Mouse (Mus musculus) layer of hippocampus, postnatal 25 days (tissue): Measurements from ENCODE around the gene Tmem200c. TPM values are rescaled to one million over a fixed set of nuclear protein-coding genes. Genes with fewer than 3 reads are reported as not detected.

Experiments used
- DNase-seq, 2 experiments: peaks; one replicate each; pipeline ENCODE4 v3.0.0; 2022; ENCODE audit warnings: mixed read lengths in 2 of 2, low spot score in 1 of 2; ENCODE audit errors: extremely low spot score in 1 of 2
- total RNA-seq, 2 experiments: library from RNA; stranded (reverse); gene quantifications; 2 replicates each; pipeline ENCODE4 v1.2.3; 2021

Tmem200c gene
- 1 to 10 TPM; 6.9 to 7.6 TPM for total RNA-seq

DNA sequence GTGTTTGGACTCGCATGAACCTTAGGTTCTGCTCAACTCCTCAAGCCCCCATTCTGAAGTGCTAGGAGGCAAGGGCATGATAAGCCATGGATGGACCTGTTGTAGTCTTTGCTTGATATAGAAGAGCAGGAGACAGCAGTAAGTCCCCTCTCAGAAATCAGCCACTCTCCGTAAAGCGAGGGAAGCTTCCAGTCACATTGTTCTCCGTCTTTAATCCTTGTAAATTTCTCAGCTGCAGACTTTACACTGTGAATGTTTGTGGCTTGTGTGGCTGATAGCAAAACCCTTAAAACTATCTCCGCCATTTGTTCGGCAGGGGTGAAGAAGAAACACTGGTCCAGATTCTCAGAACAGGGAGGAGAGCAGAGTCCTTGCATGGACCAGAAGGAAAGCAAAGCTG lies at the start of gene Tmem200c:
Gene Tmem200c (plus strand): TSS at position 301 of the 400 bp plus-strand sequence.
- no peak for DNase-seq

DNA sequence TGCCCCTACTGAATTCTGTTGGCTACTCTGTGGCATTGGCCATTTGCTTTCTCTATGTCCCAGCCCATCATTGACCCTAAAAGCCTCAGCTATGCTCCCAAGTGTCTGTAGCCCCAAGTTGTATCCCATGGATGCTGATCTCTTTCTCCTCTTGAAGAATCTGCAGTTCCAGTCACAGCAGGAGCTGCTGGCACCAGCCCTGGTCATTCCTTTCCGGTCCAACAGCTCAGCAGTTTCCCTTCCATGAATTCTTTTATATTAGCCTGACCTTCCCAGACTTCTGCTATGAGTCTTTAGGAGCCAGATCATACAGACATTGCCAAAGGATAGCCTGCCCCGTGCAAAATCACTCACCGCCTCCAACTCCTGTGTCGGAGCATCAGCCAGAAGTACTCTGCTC lies 32.7 kb upstream of the Tmem200c start:
- DNase-seq, result no peak

DNA sequence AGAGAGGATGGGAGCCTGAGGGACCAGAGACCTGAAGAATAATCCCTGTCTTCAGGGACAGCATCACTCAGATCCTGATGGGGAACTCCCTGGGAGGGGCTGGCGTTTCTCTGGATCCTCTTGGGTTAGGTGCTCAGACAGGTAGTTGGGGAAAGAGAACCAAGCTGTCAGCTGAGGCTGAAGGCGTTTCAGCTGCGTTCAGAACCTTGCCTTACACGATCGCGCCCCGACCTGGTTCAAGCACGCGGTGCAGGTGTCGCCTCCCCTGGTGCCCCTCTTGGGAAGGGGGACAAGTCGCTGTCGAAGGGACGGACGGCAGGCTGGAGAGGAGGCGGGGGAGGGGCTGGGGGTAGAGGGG lies 10.2 kb downstream of the Tmem200c start:
- DNase-seq, result peak in 1 of 2 experiments; percentile 6

DNA sequence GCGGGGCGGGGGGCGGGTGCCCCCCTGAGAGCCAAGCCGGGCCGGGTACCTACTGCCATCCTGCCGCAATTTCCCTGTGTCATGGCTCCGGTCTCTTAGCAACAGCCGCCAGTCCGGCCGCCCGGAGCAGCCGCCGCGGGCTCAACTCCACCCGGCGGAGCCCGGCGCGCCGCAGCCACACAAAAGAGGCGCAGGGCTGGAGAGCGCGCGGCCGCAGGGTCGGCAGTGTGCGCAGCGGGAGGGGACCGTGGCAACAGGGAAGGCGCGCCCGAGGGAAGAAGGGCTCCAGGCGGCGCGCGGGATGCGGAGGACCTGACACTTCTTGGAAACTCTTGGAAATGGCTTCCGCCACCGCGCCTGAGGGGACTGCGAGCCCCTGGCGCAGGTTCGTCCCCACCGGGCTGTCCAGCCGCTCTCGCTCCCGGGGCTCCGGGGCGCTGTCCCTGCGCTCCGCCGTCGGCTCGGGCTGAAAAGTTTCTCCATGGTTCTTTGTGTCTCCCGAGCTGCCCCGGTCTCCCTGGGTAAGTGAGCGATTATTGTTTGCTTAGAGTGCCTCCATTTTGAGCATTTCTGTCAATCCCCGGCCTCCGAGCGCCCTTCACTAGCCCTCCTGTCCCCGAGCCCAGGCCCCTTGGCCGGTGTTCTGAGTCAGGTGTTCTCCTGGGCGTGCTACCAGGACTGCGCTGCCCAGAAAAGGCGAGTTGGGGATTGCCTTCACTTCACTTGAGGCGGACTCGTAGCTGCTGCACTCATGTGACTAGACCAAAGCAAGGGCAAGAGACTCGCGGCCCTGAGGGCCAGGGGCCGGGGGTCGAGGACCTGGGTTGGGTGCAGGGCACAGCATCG lies 10.8 kb downstream of the Tmem200c start:
- peak; percentile 27 to 41 for DNase-seq

DNA sequence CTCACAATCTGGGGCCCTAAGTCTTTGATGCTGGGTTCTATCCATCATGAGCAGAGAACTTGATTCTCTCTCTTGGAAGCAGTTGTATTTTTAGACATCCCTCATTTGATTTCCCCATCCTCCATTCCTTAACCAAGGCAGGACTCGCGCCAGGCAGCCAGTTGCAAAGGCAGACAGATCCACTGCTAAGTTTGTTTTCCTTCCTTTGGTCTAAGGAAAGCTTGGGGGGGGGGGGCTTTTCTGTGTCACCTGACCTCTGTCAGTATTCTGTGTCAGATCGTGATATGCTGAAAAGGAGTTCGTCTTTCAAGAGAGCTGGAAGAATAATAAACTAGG lies 11.4 kb downstream of the Tmem200c start:
- no peak for DNase-seq

DNA sequence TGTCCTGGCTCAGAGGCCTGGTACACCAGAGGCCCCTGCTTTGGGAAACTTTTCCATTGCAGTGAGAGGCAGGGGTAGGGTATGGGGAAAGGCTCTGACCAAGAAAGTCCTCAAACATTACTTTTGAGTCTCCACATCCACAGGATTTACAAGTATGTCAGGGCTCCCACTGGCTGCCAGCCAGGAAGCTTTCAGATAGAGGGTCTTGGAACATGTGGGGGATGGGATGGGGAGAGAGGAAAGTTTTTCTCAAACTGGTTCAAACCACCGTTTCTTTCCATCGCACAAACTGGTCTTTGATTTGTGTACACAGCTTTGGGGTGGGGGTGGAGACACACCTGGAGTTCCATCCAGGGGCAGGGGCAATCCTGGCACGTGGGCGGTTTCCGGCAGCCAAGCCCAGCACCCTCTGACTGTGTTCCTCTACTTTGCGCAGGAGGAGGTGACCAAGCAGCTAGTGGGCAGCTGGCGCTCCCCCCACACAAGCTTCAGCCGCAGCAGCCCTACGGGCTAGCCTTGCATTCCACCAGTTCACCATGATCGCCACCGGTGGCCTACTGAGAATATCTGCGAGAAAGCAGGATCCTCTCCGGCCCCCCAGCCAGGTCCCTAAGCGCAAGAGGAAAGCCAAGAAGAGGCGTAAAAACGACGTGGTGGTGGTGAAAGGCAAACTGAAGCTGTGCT lies 13.6 kb downstream of the Tmem200c start:
- no peak for DNase-seq

DNA sequence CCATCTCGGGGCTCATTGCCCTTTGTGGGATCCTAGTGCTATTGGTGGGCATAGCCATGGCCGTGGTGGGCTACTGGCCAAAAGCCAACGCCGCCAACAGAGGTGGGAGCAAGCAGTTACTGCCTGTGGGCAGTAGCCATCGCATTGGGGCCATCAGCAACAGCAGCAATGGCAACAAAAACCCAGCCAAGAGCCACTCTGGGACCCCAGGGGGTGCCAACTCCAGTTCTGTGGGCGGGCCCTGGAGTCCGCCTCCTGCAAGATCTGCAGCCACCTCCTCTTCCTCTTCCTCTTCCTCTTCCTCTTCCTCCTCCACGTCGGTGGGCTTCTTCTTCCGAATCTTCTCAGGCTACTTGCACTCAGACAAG lies 14.1 kb downstream of the Tmem200c start:
- DNase-seq, result no peak

DNA sequence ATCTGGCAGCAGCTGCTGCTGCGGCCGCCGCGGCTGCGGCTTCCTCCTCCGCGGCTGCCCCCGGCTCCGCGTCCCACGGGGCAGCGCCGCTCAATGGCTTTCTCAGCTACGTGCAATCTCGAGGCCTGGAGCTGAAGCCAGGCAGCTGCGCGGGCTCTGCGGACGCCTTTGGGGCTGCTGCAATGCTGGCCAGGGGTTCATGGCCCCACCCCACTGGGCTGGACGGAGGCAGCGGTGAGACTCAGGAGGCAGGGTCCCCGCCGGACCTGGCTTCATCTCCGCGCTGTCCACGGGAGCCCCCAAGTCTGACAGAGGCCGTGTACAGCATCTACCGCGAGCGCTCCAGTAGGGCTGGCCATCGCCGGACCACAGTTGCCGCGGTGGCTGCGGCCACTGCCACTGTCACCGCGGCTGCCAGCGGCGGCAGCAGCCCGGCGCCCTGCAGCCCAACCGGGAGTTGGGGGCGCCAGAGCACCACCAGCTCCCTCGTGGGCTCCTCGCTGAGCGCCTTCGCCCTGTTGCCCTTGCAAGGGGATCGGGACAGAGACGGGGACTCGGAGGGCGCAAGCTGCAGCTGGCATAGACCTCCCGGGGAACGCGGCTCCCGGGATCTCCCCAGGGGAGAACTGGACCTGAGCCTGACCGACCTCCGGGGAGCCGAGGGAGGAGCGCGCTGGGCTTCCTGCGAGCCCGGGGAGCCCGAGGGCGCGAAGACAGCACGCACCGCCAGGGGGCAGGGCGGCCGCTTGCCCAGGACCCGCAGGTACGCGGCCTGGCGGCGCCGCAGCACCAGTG lies 14.9 kb downstream of the Tmem200c start:
- DNase-seq, result peak; percentile 54 to 62

DNA sequence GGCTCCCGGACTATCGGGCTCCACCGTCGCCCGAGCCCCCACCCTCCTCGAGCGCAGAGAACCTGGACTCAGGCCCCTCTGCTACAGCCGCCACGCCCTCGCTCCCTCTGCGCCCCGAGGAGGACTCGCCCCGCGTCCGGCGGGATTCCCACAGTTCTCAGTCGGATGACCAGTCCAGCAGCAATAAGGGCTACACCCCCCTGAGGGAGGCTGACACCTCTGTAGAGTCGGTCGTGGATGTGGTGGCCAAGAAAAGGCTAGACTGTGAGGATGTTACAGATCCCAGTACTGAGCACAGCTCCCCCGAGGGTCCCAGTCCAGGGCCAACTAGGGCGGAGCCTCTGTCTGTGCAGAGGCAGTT lies 15.4 kb downstream of the Tmem200c start:
- no peak for DNase-seq

DNA sequence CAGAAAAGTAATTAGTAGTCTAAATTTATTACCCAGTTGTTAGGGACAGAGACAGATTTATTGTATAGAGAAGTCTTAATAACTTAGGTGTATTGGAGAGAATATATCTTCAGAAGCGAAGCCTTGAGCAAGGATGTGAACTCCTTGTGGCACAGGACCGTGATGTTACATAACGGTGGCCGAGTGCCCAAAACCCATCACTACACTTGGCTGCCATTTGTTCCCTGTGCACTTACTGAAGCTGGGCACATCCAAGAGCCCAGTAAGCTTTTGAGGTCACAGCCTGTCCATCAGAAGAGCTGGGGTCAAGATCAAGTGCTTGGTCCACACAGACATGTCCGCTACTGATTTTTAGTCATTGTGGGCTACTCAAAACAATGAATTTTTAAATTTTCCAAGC lies 19.5 kb downstream of the Tmem200c start:
- peak in 1 of 2 experiments; percentile 24 for DNase-seq

DNA sequence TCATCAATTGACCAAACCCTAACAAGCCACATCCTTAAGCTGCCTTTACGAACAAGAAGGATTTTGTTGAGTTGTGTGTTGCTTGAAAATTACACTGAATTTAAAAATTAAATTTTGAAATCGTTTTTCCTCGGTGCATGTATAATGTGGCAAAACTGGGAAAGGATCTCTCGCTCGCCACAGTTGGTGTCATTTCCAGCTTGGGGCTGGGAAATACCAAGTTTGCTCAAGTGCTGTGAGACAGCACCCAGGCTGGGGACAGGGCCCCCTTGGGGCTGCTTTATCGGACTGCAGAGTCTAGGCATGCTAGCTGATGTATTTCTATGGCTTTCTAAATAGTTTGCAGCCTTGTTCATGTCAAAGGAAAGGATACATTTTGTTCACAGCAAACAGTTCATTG lies 22.3 kb downstream of the Tmem200c start:
- no peak for DNase-seq

DNA sequence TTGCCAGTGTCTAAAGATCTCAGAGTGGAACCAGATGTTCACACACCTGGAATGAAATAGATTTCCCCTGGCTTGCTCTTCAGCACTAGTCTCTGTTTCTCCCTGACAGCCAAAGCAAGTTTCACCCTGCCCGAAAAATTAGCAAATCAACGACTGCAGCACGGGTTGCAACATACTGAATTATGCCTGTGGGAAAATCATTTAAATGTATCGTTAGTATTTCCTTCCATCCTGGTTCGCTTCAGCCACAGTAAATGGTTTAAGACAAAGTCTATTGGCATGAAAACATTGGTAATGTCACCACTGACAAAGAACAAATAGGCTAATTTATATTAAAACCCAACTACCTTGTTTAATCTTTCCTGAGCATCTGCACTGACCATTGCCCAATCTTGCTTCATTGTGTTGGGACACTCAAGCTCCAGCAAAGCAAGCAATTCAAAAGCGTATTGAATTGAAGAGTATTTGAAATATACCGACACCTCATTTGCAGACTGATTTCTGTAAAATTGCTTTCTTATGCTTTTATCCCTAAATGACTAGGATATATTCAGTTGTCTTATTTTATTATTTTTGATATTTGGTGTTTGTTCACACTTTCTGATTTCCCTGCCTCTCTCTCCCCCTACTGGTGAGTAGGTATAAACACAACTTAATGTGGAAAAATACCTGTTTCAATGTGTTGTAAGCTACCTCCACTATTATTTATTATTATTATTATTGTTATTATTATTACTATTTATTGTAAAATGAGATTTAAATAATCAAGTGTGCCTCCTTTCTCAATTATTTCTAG lies 25.9 kb downstream of the Tmem200c start:
- no peak for DNase-seq

DNA sequence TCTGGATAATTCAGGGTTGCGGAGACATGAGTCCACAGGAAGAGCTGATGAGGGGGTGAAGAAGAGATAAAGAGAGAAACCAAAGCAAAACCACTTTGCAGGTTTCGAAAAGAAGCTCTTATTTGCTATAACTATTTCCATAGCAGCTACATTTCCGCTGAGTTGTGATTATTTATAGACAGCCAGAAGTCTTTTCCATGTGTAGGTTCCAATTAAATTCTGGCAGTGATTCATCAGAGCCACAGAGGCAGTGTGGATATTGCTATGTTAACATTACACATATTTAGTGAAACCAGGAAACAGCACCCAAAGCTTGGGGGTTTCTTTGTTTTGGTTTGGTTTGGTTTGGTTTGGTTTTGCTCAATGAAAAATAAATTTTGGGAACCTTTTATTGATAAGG lies 37.8 kb downstream of the Tmem200c start:
- no peak for DNase-seq

DNA sequence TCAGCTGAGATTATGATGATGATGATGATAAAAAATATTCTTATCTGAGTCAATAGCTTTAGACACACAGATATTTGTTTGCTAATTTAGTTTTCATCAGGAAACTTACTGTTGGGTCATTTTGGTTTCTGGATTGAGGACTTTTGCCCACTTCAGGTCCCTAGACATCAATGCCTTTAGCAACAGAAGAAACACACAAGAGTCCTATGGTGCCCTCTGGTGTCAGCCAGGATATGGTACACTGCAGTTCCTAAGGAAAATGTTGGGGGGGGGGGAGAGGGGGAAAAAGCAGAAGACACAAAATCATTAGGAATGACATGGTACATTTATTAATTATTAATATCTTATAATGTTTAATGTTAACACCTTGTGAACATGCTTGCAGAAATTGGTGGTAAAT lies 42.0 kb downstream of the Tmem200c start:
- DNase-seq, result peak; percentile 14 to 57

DNA sequence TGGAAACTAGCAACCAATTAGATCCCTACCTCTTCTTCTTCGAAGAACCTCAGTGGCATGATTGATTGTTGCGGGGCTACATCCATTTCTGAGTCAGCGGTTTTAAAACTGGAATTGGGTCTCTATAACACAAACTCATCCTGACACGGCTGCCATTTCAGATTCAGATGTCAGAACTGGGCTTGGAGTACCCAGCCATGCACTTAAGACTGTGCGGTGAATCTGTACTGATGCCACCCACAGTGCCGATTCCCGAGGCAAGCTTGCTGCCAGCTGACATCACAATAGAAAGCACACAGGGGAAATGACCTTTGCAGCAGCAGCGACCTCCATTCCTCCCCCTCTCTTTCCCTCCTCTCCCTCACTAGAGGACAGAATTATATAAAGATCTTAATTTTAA lies 47.6 kb downstream of the Tmem200c start:
- no peak for DNase-seq

DNA sequence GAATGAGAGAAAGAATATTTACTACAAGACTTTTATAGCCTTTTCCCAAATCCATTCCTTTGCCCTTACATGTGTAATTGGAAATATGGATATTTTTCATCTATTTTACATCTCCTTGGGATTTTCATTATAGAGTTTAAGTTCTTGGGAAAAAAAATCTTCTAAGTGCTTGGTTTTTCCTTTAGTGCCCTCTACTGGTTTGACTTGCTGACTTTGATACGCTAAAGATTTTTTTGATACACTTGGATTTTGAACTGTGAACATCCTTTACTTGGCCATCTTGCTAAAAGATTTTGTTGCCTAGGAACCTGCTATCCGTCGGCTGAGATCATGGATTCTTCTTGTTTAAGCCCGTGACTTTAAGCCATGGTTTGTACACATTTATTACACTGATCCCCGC lies 48.8 kb downstream of the Tmem200c start:
- DNase-seq, result no peak

DNA sequence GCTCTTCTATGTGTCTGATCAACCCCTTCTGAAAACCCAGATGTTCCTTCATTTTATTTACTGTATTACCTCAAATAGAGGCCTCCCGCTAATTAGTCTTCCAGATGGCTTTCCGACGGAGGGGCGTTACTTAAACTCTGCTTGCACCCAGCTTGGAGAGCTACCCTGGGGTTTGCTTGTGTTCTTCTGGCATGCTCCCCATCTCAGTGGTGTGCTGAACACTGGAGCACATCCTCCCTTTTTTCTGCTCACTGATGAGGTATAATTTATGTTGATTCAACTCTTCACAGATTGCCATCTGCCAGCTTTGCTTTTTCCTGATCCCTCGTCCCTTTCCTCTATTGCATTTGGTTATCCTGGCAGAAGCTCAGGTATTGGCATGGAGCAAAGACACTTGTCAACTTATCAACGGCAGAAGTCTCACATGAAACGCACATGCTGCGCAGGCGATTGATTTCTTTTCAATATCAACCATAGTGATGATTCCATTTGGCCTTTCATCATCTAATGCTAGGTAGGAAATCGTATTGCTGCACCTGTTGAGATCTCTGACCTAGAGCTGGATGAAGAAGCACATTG lies 49.6 kb downstream of the Tmem200c start:
- DNase-seq, result no peak

DNA sequence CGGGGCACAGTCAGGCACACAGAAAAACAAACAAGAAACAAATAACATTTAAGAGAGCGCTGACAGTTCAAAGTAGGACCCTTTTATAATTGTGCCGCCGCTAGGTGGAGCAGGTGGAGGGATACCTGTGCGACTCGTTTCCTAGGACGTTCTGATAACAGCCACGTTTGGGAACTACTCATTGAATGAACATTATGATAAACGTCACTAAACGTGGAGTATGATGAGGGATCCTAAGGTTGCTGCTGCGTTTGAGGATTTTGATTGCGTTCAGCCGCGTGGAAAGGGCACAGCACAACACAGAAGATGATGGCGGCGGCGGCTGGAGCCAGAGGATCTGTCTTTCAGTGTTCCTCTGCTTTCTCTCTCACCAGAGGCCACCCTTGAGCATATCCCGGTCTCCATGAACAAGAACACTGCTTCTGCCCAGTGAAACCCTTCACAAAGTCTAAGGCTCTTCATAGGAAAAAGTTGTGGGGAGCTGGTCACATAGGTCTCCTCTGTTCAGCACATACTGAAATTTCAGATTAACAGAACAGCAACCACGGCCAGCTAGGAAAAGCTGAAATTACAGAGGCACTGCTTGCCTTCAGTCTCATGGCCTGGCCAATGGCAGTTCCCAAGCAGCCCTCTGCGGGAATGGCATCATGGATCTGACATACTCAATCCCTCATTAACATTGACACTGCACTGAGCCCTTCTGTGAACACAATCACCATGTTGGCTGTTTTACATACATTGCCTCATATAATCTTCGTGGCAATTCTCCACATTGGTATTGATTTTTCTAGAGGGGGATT lies 55.5 kb downstream of the Tmem200c start:
- peak; percentile 38 to 64 for DNase-seq

DNA sequence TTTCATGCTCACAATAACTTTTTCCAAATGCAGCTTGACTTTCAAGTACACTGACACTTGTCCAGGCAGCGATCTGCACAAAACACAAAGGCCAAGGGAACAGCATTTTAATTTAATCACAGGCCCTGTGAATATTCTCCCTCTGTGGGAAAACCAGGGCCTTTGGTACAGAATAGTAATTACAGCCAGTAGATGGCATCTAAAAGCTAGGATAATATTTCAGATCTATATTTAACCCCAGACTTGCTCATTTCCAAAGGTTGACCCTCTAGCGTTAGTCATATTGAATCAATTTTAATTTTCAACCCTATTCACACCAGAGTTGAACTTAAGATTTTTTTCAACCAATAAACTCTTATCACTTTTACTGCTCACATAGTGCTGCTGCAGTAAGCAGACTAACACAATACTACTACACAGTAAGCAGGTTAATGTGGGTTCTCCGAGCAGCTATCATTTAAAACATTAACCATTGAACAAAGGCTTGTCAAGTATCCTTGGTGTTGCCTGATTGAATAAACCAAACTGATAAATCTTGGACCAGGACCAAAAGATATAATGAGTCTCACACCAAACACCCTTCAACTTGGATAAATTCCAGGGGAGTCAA lies 57.2 kb downstream of the Tmem200c start:
- no peak for DNase-seq
